Mouse (Mus musculus): ENCODE measurements around the gene Slamf1. TPM values are rescaled to one million over a fixed set of nuclear protein-coding genes. Genes with fewer than 3 reads are reported as not detected.

Gene Slamf1
- total and polyA plus RNA-seq, 2 experiments, result 0.09 TPM; not detected in 1

GRCm38 (mm10) chr1:171816991-171817390 lies 50.1 kb downstream of the Slamf1 start:
- WGBS, result 67% methylated on average over 4 of the region's 4 CpGs
- peaks cover 2% of the 10 kb centered on the region; the same call in 1 of the 2 replicates for H3K4me1 ChIP-seq (ENCODE audit: control insufficient read depth, insufficient read depth, low read length)
- no peaks in the 10 kb centered on the region for H3K27me3 ChIP-seq (ENCODE audit: control insufficient read depth, insufficient read depth, low read length)
- H3K4me3 ChIP-seq (ENCODE audit: insufficient read depth, low read depth, low read length), result no peak overlapping the region
- H3K36me3 ChIP-seq (ENCODE audit: control insufficient read depth, insufficient read depth, low read length), result no peaks in the 10 kb centered on the region
- H3K27ac ChIP-seq (replicated peaks; ENCODE audit: insufficient read depth, low read depth, low read length), result no peak overlapping the region
- no peaks in the 10 kb centered on the region for H3K79me2 ChIP-seq (ENCODE audit: control insufficient read depth, insufficient read depth, low read length)
- no peak for TF ChIP-seq CTCF (IDR thresholded peaks at IDR 0.05; ENCODE audit: low read depth, low read length)
- no peak for DNase-seq (ENCODE audit: extremely low read depth, low read depth, low spot score)
- H3K9ac ChIP-seq (ENCODE audit: low read depth, low read length), result no peak overlapping the region

GRCm38 (mm10) chr1:171821331-171821730 lies 54.4 kb downstream of the Slamf1 start:
- no peak for TF ChIP-seq CTCF (IDR thresholded peaks at IDR 0.05; ENCODE audit: low read depth, low read length)
- TF ChIP-seq POLR2A (IDR thresholded peaks at IDR 0.05; ENCODE audit: extremely low read depth, insufficient read depth, low read length), result no peak
- Histone ChIP-seq H3K9ac (ENCODE audit: low read depth, low read length) (no peak overlapping the region), H3K4me3 (ENCODE audit: insufficient read depth, low read depth, low read length) (no peak overlapping the region), H3K27me3 (ENCODE audit: control insufficient read depth, insufficient read depth, low read length) (no peaks in the 10 kb centered on the region), H3K36me3 (ENCODE audit: control insufficient read depth, insufficient read depth, low read length) (no peaks in the 10 kb centered on the region), H3K27ac (replicated peaks; ENCODE audit: insufficient read depth, low read depth, low read length) (no peak overlapping the region), H3K79me2 (ENCODE audit: control insufficient read depth, insufficient read depth, low read length) (no peaks in the 10 kb centered on the region), H3K4me1 (ENCODE audit: control insufficient read depth, insufficient read depth, low read length) (no peaks in the 10 kb centered on the region; the same call in 1 of the 2 replicates)
- no peak for DNase-seq (ENCODE audit: extremely low read depth, low read depth, low spot score)
- WGBS, result 65% methylated on average over 1 of the region's 1 CpGs

- Histone ChIP-seq H3K9ac (ENCODE audit: low read depth, low read length) (no peak overlapping the region), H3K4me3 (ENCODE audit: insufficient read depth, low read depth, low read length) (no peak overlapping the region), H3K36me3 (ENCODE audit: control insufficient read depth, insufficient read depth, low read length) (no peaks in the 10 kb centered on the region), H3K27ac (replicated peaks; ENCODE audit: insufficient read depth, low read depth, low read length) (no peak overlapping the region), H3K27me3 (ENCODE audit: control insufficient read depth, insufficient read depth, low read length) (no peaks in the 10 kb centered on the region), H3K79me2 (ENCODE audit: control insufficient read depth, insufficient read depth, low read length) (no peaks in the 10 kb centered on the region), H3K4me1 (ENCODE audit: control insufficient read depth, insufficient read depth, low read length) (no peaks in the 10 kb centered on the region)
- DNase-seq (ENCODE audit: extremely low read depth, low read depth, low spot score), result no peak
- no peak for TF ChIP-seq CTCF (IDR thresholded peaks at IDR 0.05; ENCODE audit: low read depth, low read length)
- TF ChIP-seq POLR2A (IDR thresholded peaks at IDR 0.05; ENCODE audit: extremely low read depth, insufficient read depth, low read length), result no peak
- 48% methylated on average over 4 of the region's 4 CpGs for WGBS
These were observed 58.5 kb downstream of the Slamf1 start for GRCm38 (mm10) chr1:171825462-171825861.

DNA sequence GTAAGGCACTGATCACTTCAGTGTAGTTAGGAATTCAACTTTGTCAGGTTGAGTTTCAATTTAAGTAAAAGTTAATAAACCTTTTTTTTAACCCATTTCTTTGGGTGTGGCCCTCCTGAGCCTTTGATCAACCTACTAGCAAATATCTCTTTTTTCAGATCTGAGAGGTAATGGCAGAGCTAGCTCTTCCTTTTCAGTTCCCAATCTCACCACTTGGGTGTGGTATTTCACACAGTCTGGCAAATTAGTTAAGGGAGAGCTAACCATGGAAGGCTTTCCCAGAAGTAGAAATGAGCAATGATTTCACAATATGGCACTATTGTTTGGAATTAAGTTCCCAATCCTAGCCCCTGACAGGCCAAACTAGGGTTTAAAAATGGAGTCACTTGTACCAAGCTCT lies 59.2 kb downstream of the Slamf1 start:
- H3K4me3 ChIP-seq (ENCODE audit: insufficient read depth, low read depth, low read length), result no peak overlapping the region
- H3K27ac ChIP-seq (replicated peaks; ENCODE audit: insufficient read depth, low read depth, low read length), result no peak overlapping the region
- H3K36me3 ChIP-seq (ENCODE audit: control insufficient read depth, insufficient read depth, low read length), result no peaks in the 10 kb centered on the region
- H3K4me1 ChIP-seq (ENCODE audit: control insufficient read depth, insufficient read depth, low read length), result no peaks in the 10 kb centered on the region
- H3K27me3 ChIP-seq (ENCODE audit: control insufficient read depth, insufficient read depth, low read length), result no peaks in the 10 kb centered on the region
- no peak for TF ChIP-seq POLR2A (IDR thresholded peaks at IDR 0.05; ENCODE audit: extremely low read depth, insufficient read depth, low read length)
- 0 out of 2 replicates have a peak, but pooled peaks have one; percentile 27 for TF ChIP-seq CTCF (IDR thresholded peaks at IDR 0.05; ENCODE audit: low read depth, low read length)
- no peaks in the 10 kb centered on the region for H3K79me2 ChIP-seq (ENCODE audit: control insufficient read depth, insufficient read depth, low read length)
- no peak overlapping the region for H3K9ac ChIP-seq (ENCODE audit: low read depth, low read length)
- no peak for DNase-seq (ENCODE audit: extremely low read depth, low read depth, low spot score)

DNA sequence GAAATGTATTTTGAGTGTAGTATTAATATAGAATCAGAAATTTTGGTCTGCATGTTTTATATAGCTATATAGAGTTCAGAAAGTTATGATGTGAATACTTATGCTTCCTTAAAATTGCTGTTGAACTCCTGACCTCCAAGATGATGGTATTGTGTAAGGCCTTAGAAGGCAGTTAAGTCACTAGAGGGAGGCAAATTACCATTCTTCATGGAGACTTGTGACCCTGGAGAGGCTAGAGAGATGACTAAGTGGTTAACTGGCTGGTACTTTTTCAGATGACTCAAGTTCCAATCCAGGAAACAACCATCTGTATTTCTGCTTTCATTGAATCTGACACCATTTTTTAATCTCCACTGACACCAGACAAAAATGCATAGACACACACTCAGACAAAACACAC lies 60.7 kb downstream of the Slamf1 start:
- no peak overlapping the region for H3K9ac ChIP-seq (ENCODE audit: low read depth, low read length)
- H3K4me1 ChIP-seq (ENCODE audit: control insufficient read depth, insufficient read depth, low read length), result no peaks in the 10 kb centered on the region
- H3K27ac ChIP-seq (replicated peaks; ENCODE audit: insufficient read depth, low read depth, low read length), result no peak overlapping the region
- H3K4me3 ChIP-seq (ENCODE audit: insufficient read depth, low read depth, low read length), result no peak overlapping the region
- TF ChIP-seq POLR2A (IDR thresholded peaks at IDR 0.05; ENCODE audit: extremely low read depth, insufficient read depth, low read length), result no peak
- 0 out of 2 replicates have a peak, but pooled peaks have one; percentile 20 for TF ChIP-seq CTCF (IDR thresholded peaks at IDR 0.05; ENCODE audit: low read depth, low read length)
- H3K36me3 ChIP-seq (ENCODE audit: control insufficient read depth, insufficient read depth, low read length), result no peaks in the 10 kb centered on the region
- peak; percentile 40 for DNase-seq (ENCODE audit: extremely low read depth, low read depth, low spot score)
- no peaks in the 10 kb centered on the region for H3K79me2 ChIP-seq (ENCODE audit: control insufficient read depth, insufficient read depth, low read length)
- no peaks in the 10 kb centered on the region for H3K27me3 ChIP-seq (ENCODE audit: control insufficient read depth, insufficient read depth, low read length)

DNA sequence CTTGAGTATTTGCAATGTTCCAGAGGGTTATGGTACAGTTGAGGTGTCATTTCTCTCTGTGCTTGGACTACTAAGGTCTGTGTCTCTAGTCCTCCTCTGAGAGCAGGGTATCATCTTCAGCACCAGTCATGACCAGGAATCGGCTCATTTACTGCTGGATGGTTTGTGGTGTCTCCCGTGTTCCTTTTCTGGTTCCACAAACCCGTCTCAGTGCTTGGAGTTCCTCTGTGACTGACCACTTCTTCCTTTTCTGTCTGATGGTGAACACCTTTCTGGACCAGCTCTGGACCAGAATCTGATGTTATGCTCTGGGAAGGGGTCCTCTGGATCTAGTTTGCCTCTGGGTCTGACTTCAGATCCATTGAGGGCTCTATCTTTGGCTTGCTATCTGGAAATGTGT lies 72.6 kb downstream of the Slamf1 start, which contains the start of gene Cd84:
TSS of gene Cd84 (plus strand) at position 210 of the 400 bp plus-strand sequence.
- peak within 1 kb of the TSS; percentile 52; the same call in 1 of the 2 replicates for H3K27ac ChIP-seq (replicated peaks; ENCODE audit: insufficient read depth, low read depth, low read length)
- no peaks in the 10 kb centered on the region for H3K79me2 ChIP-seq (ENCODE audit: control insufficient read depth, insufficient read depth, low read length)
- peak within 1 kb of the TSS; percentile 33; the same call in 1 of the 2 replicates for H3K4me3 ChIP-seq (ENCODE audit: insufficient read depth, low read depth, low read length)
- H3K9ac ChIP-seq (ENCODE audit: low read depth, low read length), result no peak within 1 kb of the TSS
- peaks cover 3% of the 10 kb centered on the region; the same call in 1 of the 2 replicates for H3K4me1 ChIP-seq (ENCODE audit: control insufficient read depth, insufficient read depth, low read length)
- 83% methylated on average over 3 of the region's 3 CpGs for WGBS
- no peaks in the 10 kb centered on the region for H3K27me3 ChIP-seq (ENCODE audit: control insufficient read depth, insufficient read depth, low read length)
- TF ChIP-seq POLR2A (IDR thresholded peaks at IDR 0.05; ENCODE audit: extremely low read depth, insufficient read depth, low read length) (no peak), CTCF (IDR thresholded peaks at IDR 0.05; ENCODE audit: low read depth, low read length) (no peak)
- DNase-seq (ENCODE audit: extremely low read depth, low read depth, low spot score), result no peak
- no peaks in the 10 kb centered on the region for H3K36me3 ChIP-seq (ENCODE audit: control insufficient read depth, insufficient read depth, low read length)
